Mouse (Mus musculus) telencephalon, adult 2 months (tissue): ENCODE data around the gene Sdccag8.

Experiments used
- DNase-seq: peaks from one replicate; pipeline ENCODE4 v3.0.0-alpha.2; 2011; ENCODE audit warnings: low read depth, low spot score

Sdccag8 gene

DNA sequence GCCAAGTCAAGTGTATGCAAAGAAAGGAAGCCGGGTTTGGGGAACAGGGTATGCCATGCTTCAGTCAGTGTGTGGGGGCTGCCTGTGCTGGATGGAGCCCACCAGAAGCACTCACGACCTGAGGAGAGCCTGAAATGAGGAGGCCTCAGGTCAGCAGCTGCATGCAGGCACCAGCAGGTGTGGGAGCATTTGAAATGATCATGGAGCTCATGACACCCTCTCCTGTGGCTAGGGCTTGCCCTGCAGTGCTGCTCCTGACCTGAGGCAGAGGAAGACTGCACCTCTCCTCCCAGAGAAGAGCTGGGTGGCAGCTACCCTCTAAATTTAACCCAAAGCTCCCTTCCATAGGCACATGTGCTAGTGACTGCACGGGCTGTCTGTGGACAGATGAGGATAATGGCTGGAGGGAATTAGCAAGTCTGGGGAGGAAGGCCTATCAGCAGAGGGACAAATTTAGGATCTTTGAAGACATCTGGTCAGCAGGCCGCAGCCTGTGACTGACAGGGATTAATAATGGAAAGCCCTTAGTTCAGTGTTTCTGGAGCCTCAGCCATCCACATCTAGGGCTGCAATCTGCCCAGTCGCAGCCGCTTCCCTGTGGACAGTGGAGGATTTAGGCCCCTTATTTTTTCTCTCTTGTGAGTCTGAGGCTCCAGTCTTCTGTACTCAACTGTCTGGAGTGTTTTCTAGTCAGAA is 196.3 kb downstream of the Sdccag8 start:
- DNase-seq, result no peak

DNA sequence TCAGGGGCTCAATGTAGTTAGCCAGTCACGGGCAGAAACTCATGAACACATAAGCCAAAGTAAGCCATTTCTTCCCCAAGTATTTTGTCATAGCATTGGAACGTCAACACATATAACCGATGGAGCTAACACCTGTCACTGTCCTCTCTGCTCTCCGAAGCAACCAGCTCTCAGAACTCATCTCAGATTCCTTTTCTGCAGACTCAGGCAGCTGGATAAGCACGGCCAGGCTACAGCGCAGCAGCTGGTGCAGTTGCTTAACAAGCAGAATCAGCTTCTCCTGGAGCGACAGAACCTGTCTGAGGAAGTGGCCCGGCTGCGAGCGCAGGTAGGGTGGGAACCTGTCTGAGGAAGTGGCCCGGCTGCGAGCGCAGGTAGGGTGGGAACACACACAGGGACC is 197.2 kb downstream of the Sdccag8 start:
- DNase-seq, result no peak

DNA sequence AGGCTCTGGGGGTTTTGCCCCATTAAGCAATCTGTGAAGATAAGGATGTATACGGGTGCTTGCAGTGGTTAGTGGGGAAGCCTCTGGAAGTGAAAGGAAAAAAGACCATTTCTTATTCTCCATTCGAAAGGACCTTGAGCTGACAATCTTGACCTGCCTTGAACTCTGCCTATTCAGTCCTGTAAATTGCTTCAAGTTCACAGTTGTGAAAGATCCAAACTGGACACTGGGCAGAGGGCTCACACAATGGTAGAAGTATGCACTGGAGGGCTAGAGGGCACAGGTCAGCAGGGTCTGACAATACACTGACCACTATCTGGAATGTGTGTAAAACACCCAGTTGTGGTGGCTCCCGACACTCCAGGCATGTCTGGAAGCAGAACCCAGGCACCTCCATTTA is 198.3 kb downstream of the Sdccag8 start:
- no peak for DNase-seq

DNA sequence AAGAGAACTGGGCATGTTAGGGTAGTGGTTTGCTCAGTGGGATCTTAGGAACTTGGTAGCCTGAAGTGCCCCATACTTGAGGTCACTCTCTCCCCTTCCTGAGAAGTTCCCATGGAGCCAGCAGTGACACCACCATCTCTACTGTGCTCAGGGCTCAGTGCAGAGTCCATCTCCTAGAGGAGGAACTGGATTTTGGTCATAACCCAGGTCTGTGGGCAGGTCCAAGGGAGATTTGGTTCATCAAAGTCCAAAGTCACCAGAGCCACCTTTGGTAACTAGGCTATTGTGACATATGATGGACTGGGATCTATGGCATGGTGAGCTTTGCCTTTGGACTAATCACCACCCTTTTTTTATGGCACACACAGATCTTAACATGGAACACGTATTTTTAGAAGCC is 198.9 kb downstream of the Sdccag8 start:
- no peak for DNase-seq

DNA sequence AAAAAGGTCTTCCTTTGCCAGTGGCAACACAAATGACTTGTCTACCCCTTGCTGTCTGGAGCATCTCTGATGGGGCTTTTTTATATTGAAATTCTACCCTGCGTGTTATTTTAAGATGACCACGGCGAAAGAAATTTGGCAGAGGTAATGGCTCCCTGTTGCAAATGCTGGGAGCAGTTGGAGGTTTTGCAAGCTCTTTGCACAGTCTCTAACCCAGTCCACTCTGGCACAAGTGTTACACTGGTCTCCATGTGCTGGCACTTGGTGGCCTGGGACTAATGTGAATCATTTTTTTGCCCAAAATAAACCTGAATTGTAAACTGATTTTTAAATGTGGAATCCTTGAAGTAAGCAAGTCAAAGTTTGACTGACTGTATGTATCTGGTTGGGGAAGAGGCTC is 199.3 kb downstream of the Sdccag8 start:
- no peak for DNase-seq

DNA sequence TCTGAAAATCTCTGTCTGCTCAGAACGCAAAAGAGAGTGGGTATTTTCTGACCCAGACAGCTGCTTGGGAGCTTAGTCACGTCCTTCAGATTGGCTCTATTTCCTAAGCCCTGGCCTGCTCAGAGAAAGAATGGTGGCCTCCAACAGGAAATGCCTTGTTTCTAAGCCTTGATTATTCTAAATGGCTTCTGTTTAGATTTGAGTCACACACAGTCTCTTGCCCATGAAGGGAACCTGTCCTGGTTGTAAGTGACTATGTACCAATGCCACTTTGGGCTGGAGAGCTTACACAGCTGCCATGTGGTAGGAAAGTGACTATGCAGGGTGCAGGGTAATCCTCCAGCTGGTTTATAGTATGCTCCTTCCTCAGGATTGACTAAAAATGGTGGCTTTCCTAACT is 199.9 kb downstream of the Sdccag8 start:
- DNase-seq, result no peak

DNA sequence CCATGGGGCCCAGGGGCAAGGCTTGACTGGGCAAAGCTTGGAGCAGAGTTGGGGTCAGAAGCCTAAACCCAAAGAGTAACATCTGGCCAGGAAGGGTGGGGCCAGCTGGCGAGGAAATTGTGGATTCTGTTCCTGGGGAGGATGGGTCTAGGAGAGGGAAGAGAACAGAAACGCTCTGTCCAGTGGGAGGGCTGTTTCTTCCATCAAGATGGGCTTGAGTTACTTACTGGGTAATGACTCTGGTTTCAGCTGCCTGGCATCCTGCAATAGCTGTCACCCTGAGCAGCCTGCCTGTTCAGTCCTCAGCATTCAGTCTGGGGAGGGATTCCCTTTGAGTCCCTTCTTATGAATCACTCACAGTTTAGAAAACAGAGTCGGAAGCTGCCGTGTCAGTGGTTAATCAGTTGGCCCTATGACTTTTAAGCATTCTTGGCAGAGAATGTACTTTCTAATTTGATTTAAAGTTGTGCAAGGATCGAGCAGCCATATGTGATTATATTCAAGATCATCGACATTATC is 200.5 kb downstream of the Sdccag8 start:
- no peak for DNase-seq

DNA sequence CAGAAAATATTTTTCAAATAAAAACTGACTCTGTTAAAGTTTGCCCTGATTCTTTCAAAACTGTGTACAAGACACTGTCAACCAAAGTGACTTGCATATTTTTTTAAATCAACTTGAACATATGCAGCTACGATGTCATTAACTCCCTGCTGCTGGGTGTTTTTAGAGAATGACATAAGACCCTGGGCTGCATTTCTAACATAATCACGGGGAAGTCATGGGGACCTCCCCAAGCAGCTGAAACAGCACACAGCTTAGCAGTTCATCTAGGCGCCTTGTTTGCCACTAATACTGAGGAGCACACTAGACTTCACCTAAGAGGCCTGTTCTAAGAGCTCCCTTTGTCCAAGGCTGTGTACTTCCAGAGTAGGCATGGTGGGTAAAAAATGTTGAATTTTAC is 201.5 kb downstream of the Sdccag8 start:
- no peak for DNase-seq

DNA sequence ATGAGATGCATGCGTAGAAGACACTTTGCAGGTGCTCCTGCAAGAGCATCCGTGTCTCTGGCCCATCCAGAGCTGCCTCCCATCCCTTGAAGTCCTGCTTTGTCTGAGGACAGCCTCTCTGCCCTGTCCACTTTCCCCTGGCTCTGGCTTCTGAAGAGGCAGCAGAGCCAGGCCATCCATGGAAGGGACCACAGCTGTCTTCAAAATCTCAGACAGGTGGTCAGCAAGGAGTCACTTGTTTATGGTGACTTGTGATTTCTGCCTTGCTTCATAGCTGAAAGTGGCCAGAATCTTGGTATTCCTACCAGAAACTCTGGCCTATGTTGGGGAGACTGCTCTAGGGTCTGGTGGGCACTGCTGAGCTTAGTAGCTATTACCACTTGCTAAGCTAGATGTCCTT is 202.3 kb downstream of the Sdccag8 start:
- no peak for DNase-seq

DNA sequence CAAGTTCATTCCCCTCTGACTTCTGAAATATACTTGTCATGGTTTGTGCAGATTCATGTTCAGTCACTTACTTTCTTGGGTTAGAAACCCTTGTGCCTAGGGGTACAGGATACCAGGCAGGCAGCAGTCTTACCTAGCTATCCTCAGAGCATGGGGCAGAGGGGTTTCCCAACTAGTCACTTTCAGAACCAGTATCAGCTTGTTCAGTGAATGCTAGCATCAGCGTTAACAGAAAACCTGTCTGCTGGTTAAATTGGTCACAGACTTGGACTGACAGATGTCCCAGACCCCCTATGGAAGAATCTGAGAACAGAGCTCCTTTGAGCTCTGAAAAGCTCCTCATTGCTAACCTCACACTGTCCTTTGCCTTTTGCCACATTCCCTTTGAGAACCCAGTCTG is 204.3 kb downstream of the Sdccag8 start:
- DNase-seq, result no peak

DNA sequence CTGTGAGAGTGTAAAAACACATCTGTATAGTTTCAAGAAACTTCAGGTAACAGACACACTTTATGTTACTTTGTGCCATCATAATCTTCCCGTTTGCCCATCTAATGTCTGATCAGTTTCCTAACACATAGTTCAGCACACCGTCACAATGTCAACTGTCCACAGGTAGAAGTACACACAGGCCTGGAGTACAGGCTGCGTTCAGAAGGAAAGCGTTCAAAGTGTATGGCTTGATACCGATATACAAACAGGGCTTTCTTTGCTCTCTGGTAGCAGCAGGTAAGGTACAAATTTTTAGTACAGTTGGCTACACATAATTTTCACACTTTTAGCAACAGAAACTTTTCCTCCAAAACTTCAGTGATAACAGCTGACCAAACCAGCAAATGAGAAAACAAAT is 205.2 kb downstream of the Sdccag8 start:
- DNase-seq, result no peak

DNA sequence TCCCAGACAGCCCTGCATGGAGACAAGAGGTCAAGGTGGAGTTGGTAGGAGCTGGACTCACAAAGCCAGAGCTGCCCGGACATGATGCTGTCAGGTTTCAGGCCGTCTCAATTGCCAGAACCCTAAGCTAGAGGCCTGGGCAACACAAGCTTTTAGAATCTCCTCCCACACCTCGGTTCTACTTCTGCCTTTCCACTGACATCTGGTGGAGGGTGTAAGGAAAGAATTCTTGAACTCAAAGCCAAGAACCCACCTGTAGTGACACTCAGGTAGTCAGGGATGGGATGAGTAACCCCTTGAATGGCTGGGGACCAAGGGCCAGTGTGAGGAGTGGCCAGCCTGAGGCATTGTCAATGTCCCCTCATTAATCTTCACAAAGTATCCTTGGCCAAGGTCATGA is 208.3 kb downstream of the Sdccag8 start:
- no peak for DNase-seq

DNA sequence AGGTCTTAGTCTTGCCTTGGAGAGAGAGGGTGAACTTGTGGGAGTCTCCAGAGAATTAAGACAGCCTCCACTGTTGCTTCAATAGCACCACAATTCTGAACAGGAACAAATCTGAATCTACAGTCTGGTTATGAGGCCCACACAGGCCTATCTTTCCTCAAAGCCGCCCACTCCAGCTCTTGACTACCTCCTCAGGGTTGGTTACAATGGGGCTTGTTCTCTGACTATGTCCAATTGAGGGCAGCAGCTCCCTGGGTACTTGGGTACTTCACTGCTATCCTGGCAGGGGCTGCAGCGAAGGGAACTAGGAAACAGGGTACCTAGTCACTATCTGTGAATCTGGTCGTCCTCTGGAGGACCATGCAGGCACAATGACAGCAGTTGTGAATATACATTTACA is 213.2 kb downstream of the Sdccag8 start:
- DNase-seq, result no peak

DNA sequence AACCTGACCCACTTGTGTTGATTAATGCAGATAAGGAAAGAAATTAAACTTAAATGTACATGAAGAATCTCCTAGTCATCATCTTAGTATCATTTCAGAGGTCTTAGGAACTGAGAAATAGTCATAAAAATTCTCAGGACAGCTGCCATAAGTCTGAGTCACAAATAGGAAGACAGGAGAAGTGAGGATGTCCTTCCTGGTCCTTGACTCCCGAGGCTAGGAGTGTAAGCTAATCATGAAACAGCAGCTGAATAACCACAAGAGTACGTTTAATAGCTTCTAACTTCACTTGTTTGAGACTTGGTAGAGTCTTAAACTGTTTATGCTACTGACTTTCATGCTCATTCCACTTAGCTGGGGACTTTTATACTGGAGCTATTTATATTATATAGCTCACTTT is 214.6 kb downstream of the Sdccag8 start:
- DNase-seq, result no peak

DNA sequence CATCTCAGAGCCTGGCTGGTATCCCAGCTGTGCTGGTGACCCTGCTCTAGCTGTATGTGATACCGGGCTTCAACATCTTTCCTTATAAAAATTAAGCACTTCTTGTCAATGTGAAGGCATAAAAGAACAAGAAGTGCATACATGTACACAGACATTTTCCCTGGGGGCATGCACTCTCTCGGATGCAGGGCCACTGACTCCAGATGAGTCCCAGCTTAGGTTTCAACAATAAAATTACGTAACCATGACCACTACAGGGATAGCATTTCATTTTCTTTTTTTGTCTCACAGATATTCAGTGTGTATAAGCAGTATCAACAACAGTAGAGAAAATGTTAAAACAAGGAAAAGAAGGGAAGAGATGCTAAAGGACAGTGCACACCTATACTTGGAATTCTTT is 216.2 kb downstream of the Sdccag8 start:
- no peak for DNase-seq

DNA sequence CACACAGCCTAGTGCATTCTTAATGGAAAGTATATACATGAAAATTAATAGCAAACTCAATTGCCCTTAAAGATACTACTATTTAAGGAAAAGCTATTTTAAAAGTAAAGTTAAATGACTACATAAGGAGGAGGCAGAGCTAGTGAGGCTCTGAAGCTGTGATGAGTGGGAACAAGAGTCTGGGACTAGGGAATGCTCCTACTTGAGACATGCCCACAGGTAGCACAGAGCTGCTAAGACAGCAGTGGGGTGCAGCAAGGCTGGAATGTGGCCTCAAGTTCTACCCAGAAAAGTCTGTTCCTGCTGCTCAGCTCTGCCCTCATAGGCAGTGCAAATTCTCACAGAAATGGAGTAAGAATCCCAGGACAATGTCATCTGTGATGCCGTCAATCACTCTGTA is 216.7 kb downstream of the Sdccag8 start:
- no peak for DNase-seq

DNA sequence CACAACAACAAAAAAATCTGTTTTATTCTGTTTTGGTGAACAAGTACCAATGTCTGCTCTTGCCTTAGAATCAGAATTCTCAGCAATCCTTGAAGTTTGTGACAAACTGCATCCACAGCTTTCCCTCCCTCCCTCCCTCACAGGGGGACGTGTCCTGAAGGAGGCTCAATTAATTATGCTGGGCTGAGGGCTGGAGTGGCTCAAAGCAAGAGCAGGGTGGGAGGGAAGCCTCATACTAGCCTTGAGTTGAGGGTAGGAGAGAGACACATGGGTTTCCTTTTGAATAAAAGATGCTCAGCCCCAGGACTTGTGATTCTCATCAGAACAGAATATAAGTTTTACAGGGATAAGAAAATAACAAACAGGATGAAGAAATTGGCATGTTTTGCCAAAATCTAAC is 217.8 kb downstream of the Sdccag8 start:
- no peak for DNase-seq

DNA sequence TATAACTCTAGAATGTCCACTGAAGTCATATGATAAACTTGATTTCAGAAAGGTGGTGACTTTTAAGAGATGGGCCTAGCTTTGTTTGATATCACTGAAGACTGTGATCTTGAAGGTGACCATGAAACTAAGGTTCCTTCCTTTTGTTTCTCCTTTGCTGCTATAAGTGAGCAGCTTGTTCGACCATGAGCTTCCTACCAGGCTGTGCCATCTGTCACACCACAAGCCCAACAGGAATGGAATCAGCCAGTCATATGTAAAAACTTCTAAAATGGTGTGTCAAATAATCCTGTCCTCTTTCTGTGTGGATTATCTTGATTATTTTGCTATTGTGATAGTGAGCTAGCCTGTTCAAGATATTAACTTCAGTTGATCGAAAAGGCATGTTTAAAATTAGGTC is 221.0 kb downstream of the Sdccag8 start:
- DNase-seq, result no peak

DNA sequence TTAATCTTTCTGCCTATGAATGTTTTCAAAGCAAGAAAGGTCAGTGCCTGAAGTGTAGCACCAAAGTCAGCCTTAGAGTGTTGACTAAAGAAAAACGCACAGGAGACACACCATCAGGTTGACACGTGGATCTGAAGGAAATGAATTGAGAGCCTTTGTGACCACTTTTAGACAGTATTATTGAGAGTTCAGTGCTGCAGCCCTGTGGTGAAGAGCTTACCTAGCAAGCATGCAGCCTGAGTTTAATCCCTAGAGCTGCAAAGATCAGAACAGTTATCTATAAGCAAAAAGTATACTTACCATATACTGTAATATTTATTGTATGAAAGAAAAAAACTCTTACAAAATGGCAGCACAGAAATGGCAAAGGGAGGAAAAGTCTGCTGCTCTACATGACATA is 223.9 kb downstream of the Sdccag8 start:
- DNase-seq, result no peak

DNA sequence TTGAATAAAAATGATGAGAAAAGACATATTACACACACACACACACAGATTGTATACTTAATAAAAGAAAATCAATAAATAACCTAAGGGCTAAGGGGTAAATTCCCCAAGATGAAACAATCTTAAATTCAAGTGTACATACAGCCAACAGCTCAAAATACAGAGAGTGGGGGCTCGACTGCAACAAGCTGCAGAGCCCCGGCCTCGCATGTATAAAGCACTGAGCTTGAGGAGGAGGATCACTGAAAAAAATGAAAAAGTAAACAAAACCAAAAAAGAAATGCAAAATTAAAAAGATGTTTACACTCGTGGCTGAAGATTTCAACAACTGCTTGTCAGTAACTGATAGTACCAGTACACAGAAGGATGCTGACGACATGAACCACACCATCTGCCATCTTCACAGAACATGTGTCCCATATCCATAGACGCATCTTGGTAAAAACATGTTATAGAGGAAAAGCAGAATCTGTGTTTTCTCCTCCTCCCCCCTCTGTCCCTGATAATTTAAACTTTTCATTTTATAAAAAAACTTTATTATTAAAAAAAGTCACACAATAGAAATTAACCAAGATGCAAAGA is 224.7 kb downstream of the Sdccag8 start:
- DNase-seq, result no peak

DNA sequence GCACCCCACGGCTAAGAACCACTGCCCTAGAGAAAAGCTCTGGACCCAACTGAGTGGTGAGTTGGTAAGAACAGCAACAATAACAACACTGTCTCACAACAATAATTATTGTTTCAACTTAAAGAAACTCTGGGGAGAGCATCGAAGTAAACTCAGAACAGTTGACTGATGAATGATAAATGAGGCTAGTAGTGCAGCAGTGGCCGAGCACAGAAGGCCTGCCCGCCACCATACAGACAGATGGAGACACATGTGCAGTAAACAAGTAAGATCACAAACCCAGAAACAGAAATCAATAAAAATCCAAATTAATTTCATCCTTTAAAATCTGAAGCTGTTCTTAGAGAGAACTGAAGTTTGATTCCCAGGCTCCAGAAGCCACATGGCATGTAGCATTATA is 225.6 kb downstream of the Sdccag8 start:
- no peak for DNase-seq

DNA sequence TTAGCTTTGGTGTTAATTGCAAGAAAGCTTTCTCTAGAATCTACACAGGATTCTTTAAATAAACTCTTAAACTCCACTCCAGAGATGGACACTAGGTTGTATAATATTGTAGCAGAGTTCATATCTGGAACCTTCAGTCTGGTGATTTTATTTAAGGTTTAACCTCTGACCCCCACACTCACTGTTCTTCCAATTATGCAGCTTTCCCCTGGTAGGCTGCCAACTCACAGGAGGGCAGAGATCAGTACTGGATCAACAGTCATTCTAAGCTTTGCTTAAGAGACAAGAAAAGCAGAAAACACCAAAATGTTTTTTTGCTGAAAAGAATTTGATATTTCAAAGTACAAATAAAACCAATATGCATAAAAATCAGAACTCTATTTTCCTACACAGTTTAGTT is 231.4 kb downstream of the Sdccag8 start:
- no peak for DNase-seq

DNA sequence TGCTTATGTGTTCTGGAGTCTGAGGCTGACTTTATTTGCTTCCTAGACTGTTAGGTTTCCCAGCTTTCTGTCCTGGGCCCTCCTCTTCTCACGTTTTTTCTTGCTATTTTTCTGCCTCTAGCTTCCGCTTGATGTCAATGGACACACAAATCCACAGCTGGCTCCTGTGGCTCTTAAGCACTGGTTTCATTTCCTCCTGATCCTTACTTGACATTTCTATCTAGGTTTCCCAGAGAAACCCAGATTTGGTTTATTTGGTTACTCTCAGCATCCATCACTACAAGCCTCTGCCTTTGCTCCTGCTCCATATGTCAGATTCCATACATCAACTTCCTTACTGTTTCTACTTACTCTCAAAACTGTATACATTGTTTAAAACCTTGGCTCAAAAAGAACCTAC is 232.5 kb downstream of the Sdccag8 start:
- DNase-seq, result no peak

DNA sequence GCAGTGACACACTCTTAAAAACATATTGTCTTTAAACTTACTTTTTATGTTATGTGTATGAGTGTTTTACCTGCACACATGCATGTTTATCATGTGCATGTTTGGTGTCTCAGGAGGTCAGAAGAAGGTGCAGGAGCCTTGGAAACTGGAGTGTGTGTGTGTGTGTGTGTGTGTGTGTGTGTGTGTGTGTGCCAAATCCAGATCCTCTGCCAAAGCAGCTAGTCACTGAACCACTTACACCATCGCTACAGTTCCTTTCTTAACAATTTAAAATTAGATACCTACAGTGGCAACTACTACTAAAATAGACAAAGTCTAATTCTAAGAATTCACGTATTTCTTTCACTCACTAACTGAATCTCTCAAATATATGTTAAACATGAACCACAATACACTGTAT is 234.3 kb downstream of the Sdccag8 start:
- no peak for DNase-seq
